Mouse (Mus musculus): ENCODE data around the gene Rnf180. TPM values are rescaled to one million over a fixed set of nuclear protein-coding genes. Genes with fewer than 3 reads are reported as not detected.

Gene Rnf180
- polyA plus RNA-seq, 1 experiment from 2014 or later = 4.8 TPM

DNA sequence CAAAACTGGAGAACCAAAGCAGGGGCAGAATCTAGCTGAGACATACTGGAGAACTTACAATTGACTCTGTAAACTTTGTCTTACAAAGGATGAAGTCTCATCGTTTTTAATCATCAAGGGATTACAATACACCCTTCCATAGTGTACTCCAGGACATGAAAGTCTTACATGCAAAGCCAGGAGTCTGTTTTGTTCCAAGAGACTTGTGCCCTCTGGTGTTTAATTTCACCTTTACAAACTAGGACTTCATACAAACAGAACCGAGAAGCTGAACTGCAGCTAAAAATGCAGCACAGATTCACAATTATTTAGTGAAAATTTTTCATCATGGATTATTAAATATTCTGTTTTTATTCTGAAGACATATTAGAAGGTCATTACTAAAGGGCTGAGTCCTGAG is 53.8 kb downstream of the Rnf180 start:
- Histone ChIP-seq H3K27ac (replicated peaks) (no peak overlapping the region), H3K4me1 (no peaks in the 10 kb centered on the region), H3K36me3 (no peaks in the 10 kb centered on the region), H3K4me3 (no peak overlapping the region), H3K9me3 (replicated peaks) (no peaks in the 10 kb centered on the region), H3K27me3 (ENCODE audit: low read depth, poor library complexity, severe bottlenecking) (no peaks in the 10 kb centered on the region)
- no peak for DNase-seq (ENCODE audit: low spot score)
- WGBS = 88% methylated on average over 2 of the region's 2 CpGs

DNA sequence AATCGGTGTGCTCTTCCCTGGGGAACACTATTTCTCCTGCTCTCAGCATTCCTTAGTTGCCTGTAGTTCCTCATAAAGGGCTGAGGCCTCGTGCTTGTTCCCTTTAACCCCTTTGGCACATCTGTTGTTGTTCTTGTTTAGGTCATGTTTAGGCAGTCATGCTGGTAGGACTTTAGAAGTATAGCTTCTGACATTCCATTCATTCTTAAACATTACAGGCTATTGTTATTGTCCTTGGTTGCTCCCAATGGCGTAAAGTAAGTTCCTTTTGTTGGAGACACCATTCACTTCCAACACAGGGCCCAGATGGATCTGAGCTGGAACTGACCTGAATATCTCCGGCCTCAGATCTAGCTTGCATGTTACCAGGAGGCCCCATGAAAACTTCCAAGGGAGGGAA is 67.5 kb downstream of the Rnf180 start:
- Histone ChIP-seq H3K4me1 (no peaks in the 10 kb centered on the region), H3K4me3 (no peak overlapping the region), H3K9me3 (replicated peaks) (no peaks in the 10 kb centered on the region), H3K27ac (replicated peaks) (no peak overlapping the region), H3K36me3 (no peaks in the 10 kb centered on the region), H3K27me3 (ENCODE audit: low read depth, poor library complexity, severe bottlenecking) (no peaks in the 10 kb centered on the region)
- 65% methylated on average over 4 of the region's 4 CpGs for WGBS
- DNase-seq (ENCODE audit: low spot score) = no peak

DNA sequence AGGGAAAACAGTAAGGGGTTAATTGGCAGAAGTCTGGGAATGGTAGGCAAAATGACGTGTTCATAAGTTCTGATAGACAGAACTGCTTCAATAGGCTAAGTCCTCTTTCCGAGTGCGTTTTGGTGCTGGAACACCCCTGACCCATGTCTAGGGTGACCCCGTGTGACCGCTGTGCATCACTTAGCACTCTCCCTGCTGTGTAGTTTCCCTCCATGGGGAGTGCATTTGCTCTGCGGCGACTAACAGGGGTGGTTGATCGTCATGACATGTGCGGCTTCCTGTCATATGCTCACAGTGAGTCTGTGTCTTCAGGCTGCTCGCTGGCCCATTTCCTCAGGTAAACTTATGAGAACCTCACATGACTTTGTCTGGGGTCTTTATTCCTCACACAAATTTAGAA is 70.6 kb downstream of the Rnf180 start:
- H3K4me1 ChIP-seq = no peaks in the 10 kb centered on the region
- no peak for DNase-seq (ENCODE audit: low spot score)
- H3K9me3 ChIP-seq (replicated peaks) = no peaks in the 10 kb centered on the region
- WGBS = 57% methylated on average over 10 of the region's 10 CpGs
- H3K36me3 ChIP-seq = no peaks in the 10 kb centered on the region
- H3K4me3 ChIP-seq = no peak overlapping the region
- H3K27me3 ChIP-seq (ENCODE audit: low read depth, poor library complexity, severe bottlenecking) = no peaks in the 10 kb centered on the region
- H3K27ac ChIP-seq (replicated peaks) = no peak overlapping the region

DNA sequence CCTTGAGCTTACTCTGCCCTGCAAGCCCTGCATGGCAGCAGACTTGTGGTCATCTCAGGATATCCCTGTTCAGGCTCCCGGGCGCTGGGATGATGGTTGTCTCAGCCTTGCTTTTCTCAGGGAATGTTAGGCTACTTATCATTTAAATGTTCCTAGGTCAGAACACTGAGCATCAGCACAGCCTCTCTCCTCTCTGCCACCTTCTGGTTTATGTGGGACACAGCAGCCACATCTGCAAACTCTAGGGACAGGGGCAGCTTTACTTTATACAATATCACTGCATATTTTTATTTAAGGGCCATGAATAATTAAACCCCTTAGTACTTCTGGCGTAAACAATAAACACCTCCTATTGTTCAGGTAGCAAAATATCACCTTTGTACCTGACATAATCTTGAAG is 71.5 kb downstream of the Rnf180 start:
- H3K36me3 ChIP-seq = no peaks in the 10 kb centered on the region
- H3K9me3 ChIP-seq (replicated peaks) = no peaks in the 10 kb centered on the region
- DNase-seq (ENCODE audit: low spot score) = no peak
- no peak overlapping the region for H3K27ac ChIP-seq (replicated peaks)
- WGBS = 67% methylated on average over 3 of the region's 3 CpGs
- H3K4me3 ChIP-seq = no peak overlapping the region
- no peaks in the 10 kb centered on the region for H3K4me1 ChIP-seq
- no peaks in the 10 kb centered on the region for H3K27me3 ChIP-seq (ENCODE audit: low read depth, poor library complexity, severe bottlenecking)

DNA sequence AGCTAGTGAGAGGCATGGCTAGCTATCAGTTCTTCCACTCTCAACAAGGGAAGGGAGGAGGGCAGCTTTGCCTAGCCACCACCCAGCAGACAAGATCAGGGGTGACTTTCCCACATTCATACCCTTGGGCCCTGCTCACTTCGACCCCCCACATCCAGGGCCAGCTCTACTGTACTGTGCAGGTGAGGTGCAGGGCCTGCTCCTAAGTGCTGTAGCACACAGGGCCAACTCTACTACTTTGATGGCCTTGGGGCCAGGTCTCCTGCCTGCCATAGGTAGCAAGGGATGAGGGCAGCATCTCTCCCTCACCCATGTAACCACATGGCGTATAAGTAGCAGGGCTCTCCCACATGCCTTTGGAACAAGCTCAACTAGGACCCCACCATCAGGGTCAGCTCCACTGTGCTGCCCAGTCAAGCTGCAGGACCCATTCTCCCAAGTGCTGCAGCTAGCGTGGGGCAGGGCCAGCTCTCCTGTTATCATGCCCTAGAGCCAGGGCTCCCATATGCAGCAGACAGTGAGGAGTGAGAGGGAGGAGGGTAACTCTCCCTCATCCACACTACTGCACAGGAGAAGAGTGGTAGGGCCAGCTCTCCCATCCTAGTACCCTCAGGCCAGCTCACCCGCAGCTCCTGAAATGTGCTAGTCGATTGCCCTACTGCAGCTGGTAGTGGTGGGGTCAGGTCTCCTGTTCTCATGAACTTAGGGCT is 72.4 kb downstream of the Rnf180 start:
- H3K27ac ChIP-seq (replicated peaks) = no peak overlapping the region
- no peaks in the 10 kb centered on the region for H3K27me3 ChIP-seq (ENCODE audit: low read depth, poor library complexity, severe bottlenecking)
- WGBS = 86% methylated on average over 5 of the region's 5 CpGs
- H3K4me3 ChIP-seq = no peak overlapping the region
- no peaks in the 10 kb centered on the region for H3K4me1 ChIP-seq
- DNase-seq (ENCODE audit: low spot score) = no peak
- no peaks in the 10 kb centered on the region for H3K9me3 ChIP-seq (replicated peaks)
- no peaks in the 10 kb centered on the region for H3K36me3 ChIP-seq

DNA sequence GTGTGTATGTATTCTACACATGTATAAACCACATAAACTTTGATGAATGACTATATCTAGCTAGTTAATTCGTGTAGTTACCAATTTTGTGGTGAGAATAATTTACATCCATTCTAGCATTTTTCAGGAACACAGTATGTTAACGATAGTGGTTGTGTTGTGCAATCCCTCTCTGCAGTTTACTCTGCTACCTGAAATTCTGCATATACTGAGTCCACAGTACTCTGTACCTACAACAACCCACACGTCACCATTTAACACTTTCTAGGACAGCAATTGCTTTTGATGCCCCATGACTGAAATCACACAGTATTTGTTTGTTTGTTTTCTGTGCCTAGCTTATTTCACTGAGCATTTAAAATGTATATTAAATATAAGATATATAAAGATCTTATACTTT is 83.9 kb downstream of the Rnf180 start:
- 84% methylated on average over 3 of the region's 3 CpGs for WGBS
- Histone ChIP-seq H3K9me3 (replicated peaks) (no peaks in the 10 kb centered on the region), H3K27ac (replicated peaks) (no peak overlapping the region), H3K27me3 (ENCODE audit: low read depth, poor library complexity, severe bottlenecking) (no peaks in the 10 kb centered on the region), H3K4me1 (peaks cover 5% of the 10 kb centered on the region), H3K36me3 (no peaks in the 10 kb centered on the region), H3K4me3 (no peak overlapping the region)
- DNase-seq (ENCODE audit: low spot score) = no peak

DNA sequence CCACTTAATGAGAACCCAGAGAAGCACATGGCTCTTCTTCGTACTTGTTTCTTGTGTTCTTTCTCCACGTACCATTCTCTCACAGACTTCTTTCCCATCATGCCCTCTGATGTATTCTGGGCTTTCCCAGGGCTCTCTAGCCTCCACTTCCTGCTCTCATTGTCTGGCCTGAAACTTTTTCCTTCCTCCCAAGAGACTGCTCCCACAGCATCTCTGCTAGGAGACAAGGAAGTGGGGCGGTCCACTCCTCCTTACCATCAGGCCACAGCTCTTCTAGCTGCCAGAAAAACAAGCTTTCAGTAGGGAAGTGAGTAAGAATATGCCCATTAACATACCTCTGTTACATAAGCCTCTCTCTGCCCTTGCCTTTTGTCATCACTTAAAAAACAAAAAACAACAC is 90.8 kb downstream of the Rnf180 start:
- no peak for DNase-seq (ENCODE audit: low spot score)
- H3K9me3 ChIP-seq (replicated peaks) = no peaks in the 10 kb centered on the region
- H3K36me3 ChIP-seq = no peaks in the 10 kb centered on the region
- no peaks in the 10 kb centered on the region for H3K27me3 ChIP-seq (ENCODE audit: low read depth, poor library complexity, severe bottlenecking)
- H3K4me3 ChIP-seq = no peak overlapping the region
- no peaks in the 10 kb centered on the region for H3K4me1 ChIP-seq
- WGBS = 93% methylated on average over 3 of the region's 3 CpGs
- H3K27ac ChIP-seq (replicated peaks) = no peak overlapping the region

DNA sequence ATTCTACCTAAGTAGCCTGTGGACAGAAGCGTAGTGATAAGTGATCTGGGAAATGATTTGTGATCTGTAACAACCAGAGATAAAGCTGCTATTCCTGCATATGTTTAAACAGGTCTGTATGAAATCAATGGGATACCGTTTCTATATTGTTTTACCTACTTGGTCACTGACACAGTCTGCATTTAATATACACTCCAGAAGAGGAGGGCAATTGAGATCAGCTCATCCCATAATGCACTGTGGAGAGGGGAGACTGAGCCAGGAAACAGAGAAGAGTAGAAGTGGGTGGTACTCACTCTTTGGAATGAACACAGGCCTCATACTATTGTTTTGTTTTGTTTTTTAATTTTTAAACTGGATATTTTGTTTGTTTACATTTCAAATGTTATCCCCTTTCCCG is 96.0 kb downstream of the Rnf180 start:
- Histone ChIP-seq H3K27me3 (ENCODE audit: low read depth, poor library complexity, severe bottlenecking) (no peaks in the 10 kb centered on the region), H3K9me3 (replicated peaks) (no peaks in the 10 kb centered on the region), H3K27ac (replicated peaks) (no peak overlapping the region), H3K4me1 (no peaks in the 10 kb centered on the region), H3K36me3 (no peaks in the 10 kb centered on the region), H3K4me3 (no peak overlapping the region)
- DNase-seq (ENCODE audit: low spot score) = no peak
- 90% methylated on average over 3 of the region's 3 CpGs for WGBS

DNA sequence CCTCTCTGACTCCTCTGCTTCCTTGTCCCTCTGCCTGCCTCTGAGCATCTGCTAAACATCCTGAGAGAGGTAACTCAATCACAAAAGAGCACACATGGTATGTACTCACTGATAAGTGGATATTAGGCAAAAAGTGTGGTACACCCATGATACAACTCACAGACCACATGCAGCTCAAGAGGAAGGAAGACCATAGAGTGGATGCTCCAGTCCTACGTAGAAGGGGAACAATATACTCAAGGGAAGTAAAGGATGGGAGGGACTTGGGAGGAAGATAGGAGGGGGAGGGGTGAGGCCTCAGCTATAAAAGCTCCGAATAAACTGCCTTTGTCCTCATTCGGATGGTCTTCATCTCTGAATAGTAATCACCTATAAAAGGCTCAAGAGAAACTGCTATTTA is 96.6 kb downstream of the Rnf180 start:
- no peaks in the 10 kb centered on the region for H3K27me3 ChIP-seq (ENCODE audit: low read depth, poor library complexity, severe bottlenecking)
- WGBS = 65% methylated on average over 3 of the region's 3 CpGs

DNA sequence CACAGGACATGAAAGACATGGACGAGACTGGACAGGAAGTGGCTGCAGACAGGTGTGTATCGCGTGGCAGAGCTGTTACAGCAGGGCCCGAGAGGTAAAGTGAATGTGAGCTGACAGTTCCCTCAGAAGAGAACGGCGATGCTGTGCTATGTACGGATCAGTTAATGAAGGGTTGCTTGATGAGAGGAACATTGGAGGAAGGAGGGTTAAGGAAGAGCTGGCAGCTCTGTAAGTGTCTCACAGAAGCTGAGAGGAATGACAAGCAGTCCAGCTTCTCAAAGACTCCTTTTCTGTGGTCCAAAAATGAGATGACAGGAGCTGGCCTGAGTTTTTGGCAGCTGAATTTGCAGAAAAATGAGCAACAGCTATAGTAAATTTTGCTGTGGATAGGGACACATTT is 101.0 kb downstream of the Rnf180 start:
- Histone ChIP-seq H3K36me3 (no peaks in the 10 kb centered on the region), H3K27me3 (ENCODE audit: low read depth, poor library complexity, severe bottlenecking) (no peaks in the 10 kb centered on the region), H3K27ac (replicated peaks) (no peak overlapping the region), H3K4me1 (no peaks in the 10 kb centered on the region), H3K4me3 (no peak overlapping the region), H3K9me3 (replicated peaks) (no peaks in the 10 kb centered on the region)
- 78% methylated on average over 7 of the region's 7 CpGs for WGBS
- DNase-seq (ENCODE audit: low spot score) = no peak

More for the DNA sequence above, 96.6 kb downstream of the Rnf180 start:
- DNase-seq (ENCODE audit: low spot score) = no peak
- Histone ChIP-seq H3K27ac (replicated peaks) (no peak overlapping the region), H3K36me3 (no peaks in the 10 kb centered on the region), H3K4me1 (no peaks in the 10 kb centered on the region), H3K4me3 (no peak overlapping the region), H3K9me3 (replicated peaks) (no peaks in the 10 kb centered on the region)

DNA sequence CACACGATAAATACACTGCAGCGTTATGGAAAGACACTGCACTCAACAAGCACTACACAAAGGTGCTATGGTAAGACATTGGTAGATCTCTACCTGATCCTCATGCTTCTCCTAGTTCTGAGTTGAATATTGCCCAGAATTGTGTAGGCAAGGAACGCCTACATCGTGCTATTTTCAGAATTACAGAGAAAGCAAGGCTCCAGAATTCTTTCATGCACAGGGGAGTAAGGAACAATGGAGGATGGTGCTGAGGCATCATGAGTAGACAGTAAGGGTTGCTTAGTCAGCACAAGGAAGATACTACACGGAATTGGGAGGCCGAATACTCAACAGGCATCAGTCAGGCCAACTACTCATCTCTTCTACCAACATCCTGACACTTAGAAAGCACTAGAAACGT is 105.9 kb downstream of the Rnf180 start:
- no peak overlapping the region for H3K27ac ChIP-seq (replicated peaks)
- WGBS = 90% methylated on average over 7 of the region's 7 CpGs
- no peak for DNase-seq (ENCODE audit: low spot score)

DNA sequence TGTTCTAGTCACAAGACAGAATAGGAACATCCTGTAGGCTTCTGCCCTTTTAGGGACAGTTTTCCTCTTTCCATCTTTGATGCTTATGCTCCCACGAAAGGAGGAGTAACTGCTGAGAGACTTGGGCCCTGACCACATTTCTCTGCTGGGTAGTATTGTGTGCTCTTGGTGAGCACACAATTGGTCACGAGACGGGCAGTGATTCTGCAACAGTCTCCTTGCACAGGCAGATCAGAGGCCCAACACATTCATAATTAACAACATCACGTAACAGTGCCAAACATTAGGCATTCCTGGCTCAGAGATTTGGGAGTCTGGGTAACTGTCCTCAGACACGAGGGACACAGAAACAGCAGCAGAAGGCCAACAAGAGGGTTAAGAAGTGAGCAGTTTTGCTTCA is 113.8 kb downstream of the Rnf180 start:
- Histone ChIP-seq H3K36me3 (no peaks in the 10 kb centered on the region), H3K27me3 (ENCODE audit: low read depth, poor library complexity, severe bottlenecking) (no peaks in the 10 kb centered on the region), H3K27ac (replicated peaks) (no peak overlapping the region), H3K4me1 (no peaks in the 10 kb centered on the region), H3K9me3 (replicated peaks) (no peaks in the 10 kb centered on the region), H3K4me3 (no peak overlapping the region)
- no peak for DNase-seq (ENCODE audit: low spot score)
- 83% methylated on average over 5 of the region's 5 CpGs for WGBS

More for the DNA sequence above, 105.9 kb downstream of the Rnf180 start:
- H3K27me3 ChIP-seq (ENCODE audit: low read depth, poor library complexity, severe bottlenecking) = no peaks in the 10 kb centered on the region
- H3K9me3 ChIP-seq (replicated peaks) = no peaks in the 10 kb centered on the region
- no peak overlapping the region for H3K4me3 ChIP-seq
- H3K4me1 ChIP-seq = no peaks in the 10 kb centered on the region
- no peaks in the 10 kb centered on the region for H3K36me3 ChIP-seq

DNA sequence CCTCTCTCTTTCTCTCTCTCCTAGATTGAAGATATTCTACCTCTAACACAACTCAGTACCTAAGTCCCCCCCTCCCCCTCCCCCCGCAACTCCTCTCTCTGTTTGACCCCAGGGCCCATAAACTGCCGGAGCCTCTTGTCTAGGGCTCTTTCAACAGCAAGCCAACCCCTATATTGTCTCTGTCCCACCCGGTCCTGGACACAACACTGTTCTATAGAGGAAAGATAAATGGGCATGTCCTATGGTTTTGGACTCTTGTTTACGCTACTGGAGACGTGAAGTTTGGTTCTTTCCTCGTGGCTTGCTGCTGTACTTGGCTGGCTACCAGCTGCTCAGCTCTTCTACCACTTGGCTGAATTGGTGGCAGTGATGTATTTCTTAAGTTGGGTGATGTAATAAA is 129.2 kb downstream of the Rnf180 start:
- 83% methylated on average over 6 of the region's 6 CpGs for WGBS
- no peak for DNase-seq (ENCODE audit: low spot score)
- H3K4me1 ChIP-seq = no peaks in the 10 kb centered on the region

DNA sequence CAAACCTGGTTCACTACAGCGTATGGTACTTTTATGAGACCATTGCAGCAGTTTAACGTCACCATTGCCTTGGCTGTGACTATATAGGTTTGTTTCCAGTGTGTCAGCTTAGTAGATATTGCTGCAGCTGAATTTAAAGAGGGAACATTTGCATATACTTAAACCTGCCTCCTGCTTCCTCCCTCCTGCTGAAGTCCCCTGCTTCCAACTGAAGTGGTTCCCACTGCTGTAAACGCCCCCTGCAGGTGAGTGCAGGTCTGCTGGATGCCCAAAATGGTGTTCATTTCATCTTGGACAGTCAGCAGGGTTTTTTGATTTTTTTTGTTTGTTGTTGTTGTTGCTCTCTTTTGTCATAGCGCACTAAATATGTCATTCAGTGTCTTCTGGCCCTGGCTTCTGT is 140.7 kb downstream of the Rnf180 start:
- H3K36me3 ChIP-seq = no peaks in the 10 kb centered on the region
- no peak for DNase-seq (ENCODE audit: low spot score)
- H3K27me3 ChIP-seq (ENCODE audit: low read depth, poor library complexity, severe bottlenecking) = no peaks in the 10 kb centered on the region
- 60% methylated on average over 4 of the region's 4 CpGs for WGBS
- H3K4me1 ChIP-seq = no peaks in the 10 kb centered on the region
- H3K4me3 ChIP-seq = no peak overlapping the region
- H3K27ac ChIP-seq (replicated peaks) = no peak overlapping the region
- H3K9me3 ChIP-seq (replicated peaks) = no peaks in the 10 kb centered on the region

More for the DNA sequence above, 129.2 kb downstream of the Rnf180 start:
- H3K4me3 ChIP-seq = no peak overlapping the region
- no peak overlapping the region for H3K27ac ChIP-seq (replicated peaks)
- no peaks in the 10 kb centered on the region for H3K36me3 ChIP-seq
- no peaks in the 10 kb centered on the region for H3K9me3 ChIP-seq (replicated peaks)
- H3K27me3 ChIP-seq (ENCODE audit: low read depth, poor library complexity, severe bottlenecking) = no peaks in the 10 kb centered on the region

Measured in midbrain, embryonic 10.5 days (tissue).